Mouse (Mus musculus): ENCODE results near the gene 1700028P14Rik.

The 1700028P14Rik gene

DNA sequence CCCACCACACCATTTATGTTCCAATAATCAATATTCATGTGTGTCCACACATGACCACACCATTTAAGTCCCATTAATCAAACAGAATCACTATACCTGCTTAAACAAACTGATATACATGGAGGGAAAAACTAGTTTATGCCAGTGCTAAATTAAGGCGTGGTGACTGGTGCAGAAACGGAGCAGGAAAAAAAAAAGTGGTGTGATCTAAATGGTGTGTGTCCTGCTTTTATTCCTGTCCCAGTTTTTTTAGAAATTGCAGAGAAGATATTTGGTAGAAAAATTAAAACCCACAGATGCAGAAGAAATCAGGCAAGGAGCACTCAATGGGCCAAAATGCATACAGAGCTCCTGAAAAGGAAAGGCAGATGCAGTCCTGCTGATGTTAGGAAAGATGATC lies 44.7 kb downstream of the 1700028P14Rik start:
- in situ Hi-C loops (cut with MboI), result no loop called here

- in situ Hi-C loops (cut with MboI), result no loop called here
Measured at GRCm38 (mm10) chr19:23594950-23595349, 57.7 kb downstream of the 1700028P14Rik start.

GRCm38 (mm10) chr19:23578606-23579355 lies 73.8 kb downstream of the 1700028P14Rik start:
- in situ Hi-C loops (cut with MboI), result no loop called here

- in situ Hi-C loops (cut with MboI), result no loop called here
Measured at GRCm38 (mm10) chr19:23576685-23577084, 75.9 kb downstream of the 1700028P14Rik start.

- in situ Hi-C loops (cut with MboI), result no loop called here
Measured at GRCm38 (mm10) chr19:23563693-23564092, 88.9 kb downstream of the 1700028P14Rik start.

DNA sequence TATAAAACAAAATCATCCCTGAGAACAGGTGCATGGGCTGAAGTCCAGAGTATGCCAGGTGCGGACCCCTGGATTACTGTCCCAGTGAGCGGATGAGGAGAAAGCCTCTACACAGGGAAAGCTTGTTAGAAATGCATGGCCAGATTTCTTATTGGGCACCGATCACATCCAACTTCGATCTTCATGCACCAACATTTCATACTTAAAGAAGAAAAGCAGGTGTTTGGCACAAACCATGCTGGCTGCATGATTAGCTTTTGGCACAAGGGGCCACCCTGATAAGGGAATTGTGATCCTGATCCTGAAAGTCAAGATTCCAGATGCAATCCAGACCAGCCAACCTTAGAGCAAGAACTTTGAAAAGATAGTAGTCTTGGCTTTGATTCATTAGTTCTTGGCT lies 90.0 kb downstream of the 1700028P14Rik start:
- in situ Hi-C loops (cut with MboI), result no loop called here

DNA sequence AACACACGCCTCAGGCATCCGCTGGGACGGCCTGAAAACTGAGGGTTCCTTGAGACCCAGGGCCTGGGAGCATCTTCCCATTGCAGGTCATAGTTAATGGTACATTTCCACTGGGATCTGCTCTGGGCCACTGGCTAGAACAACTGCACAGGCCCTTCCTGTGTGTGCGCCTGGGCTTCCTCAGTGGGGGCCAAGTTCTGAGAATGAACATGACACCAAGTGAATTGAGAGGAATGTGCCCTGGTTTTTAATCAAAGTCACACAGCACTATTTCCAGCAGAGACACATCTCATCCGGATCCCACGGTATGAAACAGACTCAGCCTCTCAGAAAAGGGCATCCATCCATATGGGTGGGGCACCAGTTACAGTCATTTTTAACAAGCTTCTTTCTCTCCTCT lies 90.6 kb downstream of the 1700028P14Rik start:
- in situ Hi-C loops (cut with MboI), result no loop called here

GRCm38 (mm10) chr19:23553450-23553849 lies 99.2 kb downstream of the 1700028P14Rik start:
- in situ Hi-C loops (cut with MboI), result no loop called here

GRCm38 (mm10) chr19:23545604-23546003 lies 107.0 kb downstream of the 1700028P14Rik start:
- in situ Hi-C loops (cut with MboI), result no loop called here

GRCm38 (mm10) chr19:23543244-23544004 lies 109.2 kb downstream of the 1700028P14Rik start:
- in situ Hi-C loops (cut with MboI), result no loop called here

GRCm38 (mm10) chr19:23542759-23543158 lies 109.9 kb downstream of the 1700028P14Rik start:
- in situ Hi-C loops (cut with MboI), result no loop called here

- in situ Hi-C loops (cut with MboI), result no loop called here
Measured at GRCm38 (mm10) chr19:23535700-23536099, 116.9 kb downstream of the 1700028P14Rik start.

DNA sequence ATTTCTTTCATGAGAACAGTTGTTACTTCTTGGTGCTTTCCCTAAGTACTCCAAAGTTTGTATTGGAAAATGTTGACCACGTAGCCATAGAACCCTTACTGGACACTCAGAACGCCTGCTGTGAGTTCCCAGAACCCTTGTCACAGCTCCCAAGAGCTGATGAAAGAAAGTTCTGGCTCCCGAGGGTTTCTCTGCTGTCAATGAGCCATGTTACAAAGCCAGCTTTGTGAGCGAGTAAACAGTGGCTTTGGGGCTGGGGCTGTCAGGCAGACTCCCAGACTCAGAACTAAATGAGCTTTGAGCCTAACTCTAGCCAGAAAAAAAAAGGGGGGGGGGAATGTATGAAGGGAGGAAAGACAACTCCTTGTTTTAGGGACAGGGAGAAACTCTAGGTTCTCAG lies 120.7 kb downstream of the 1700028P14Rik start:
- in situ Hi-C loops (cut with MboI), result no loop called here

- in situ Hi-C loops (cut with MboI), result no loop called here
Measured at GRCm38 (mm10) chr19:23523711-23524110, 128.9 kb downstream of the 1700028P14Rik start.

DNA sequence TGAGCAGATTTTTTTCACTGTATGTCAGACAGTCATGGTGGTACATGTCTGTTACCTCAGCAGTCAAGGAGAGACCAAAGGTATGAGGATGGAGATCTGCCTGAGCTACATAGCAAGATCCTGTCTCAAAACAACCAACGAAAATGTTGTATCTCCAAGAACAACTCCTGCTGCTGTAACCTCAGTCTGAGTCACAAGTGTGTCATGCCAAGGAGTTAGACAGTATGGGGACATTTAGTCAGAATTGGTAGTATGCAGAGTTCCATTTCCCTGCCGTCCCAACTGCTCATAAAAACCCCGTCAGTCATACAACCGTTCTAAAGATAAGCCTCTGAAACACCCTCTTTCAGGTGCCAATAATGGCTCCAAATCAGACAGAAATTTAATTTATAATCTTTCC lies 130.8 kb downstream of the 1700028P14Rik start:
- in situ Hi-C loops (cut with MboI), result no loop called here

DNA sequence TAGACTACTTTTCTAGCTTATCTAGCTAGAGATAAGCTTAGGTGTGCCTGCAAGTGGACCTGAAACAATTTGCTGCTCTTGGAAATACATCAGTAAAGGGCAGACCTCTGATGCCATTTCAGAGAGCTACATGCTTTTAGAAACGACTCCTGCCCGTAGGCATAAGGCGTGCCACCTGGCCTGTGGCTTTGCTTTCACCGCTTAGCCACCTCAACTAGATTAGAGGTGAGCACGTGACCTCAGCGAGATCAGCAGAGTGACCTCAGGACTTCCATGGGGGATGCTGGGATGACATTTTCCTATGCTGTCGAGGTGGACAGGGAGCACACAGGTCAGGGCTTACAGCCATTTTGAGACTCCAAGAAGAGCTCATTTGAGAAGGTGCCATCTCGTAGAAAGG lies 131.5 kb downstream of the 1700028P14Rik start:
- in situ Hi-C loops (cut with MboI), result no loop called here

GRCm38 (mm10) chr19:23520629-23521028 lies 132.0 kb downstream of the 1700028P14Rik start:
- in situ Hi-C loops (cut with MboI), result no loop called here

DNA sequence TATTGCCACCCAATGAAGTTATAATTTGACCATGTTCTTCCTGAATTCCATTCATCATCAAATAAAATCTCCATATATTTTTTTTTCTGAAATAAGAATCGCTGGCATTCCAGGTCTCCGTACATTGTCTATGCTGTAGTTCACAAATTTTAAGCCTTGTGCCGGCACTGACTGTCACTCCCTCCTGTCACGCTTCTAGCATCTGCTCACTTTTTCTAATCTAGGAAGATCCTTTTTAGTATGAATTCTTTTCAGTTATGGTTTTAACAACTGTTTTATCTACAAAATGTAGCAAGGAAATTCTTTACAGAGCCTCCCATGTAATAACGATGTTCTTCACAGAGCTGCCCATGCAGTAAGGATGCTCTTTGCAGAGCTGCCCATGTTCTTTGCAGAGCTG lies 134.1 kb downstream of the 1700028P14Rik start:
- in situ Hi-C loops (cut with MboI), result no loop called here

DNA sequence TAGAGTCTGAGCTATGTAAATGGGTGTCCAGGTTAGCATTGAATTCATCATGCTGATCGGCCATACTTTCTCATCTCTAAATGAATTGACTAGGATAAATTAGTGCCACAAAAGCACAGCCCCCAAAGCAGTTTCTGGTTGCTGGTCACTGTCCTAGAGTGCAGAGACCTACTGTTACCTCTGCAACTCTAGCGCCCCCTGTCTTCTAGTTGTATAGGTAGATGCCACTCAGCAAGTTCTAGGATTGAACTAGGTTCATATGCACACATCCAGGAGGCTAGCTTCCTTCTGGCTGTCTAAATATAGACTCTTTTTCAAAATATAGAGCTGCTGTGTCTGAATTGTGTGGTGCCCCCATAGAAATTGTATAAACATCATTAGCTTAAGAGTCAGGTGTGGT lies 141.3 kb downstream of the 1700028P14Rik start:
- in situ Hi-C loops (cut with MboI), result no loop called here

Measured in mature B cell (primary cell).